Comparison of ENCODE assay signal across 8 mouse cellular contexts in genomic region chr11:78260489-78261258, GRCm38 (mm10). TPM values are rescaled to one million over a fixed set of nuclear protein-coding genes. Genes with fewer than 3 reads are reported as not detected.
DNase-seq lines count a peak whose midpoint lies in the region; ATAC-seq lines count a peak whose summit lies in the region.

No protein-coding gene starts in this region.

- H3K9me3 ChIP-seq in kidney, embryonic 15.5 days (replicated peaks): no peaks in the 10 kb centered on the region
- H3K9me3 ChIP-seq in embryonic facial prominence, embryonic 10.5 days: no peaks in the 10 kb centered on the region
- H3K9me3 ChIP-seq in intestine, embryonic 16.5 days (ENCODE audit: control insufficient read depth, low read length): no peaks in the 10 kb centered on the region
- H3K9me3 ChIP-seq in neural tube, embryonic 12.5 days: no peaks in the 10 kb centered on the region

- H3K36me3 ChIP-seq in kidney, embryonic 15.5 days: peaks cover 33% of the 10 kb centered on the region
- peaks cover 31% of the 10 kb centered on the region for H3K36me3 ChIP-seq in embryonic facial prominence, embryonic 10.5 days (replicated peaks)
- H3K36me3 ChIP-seq in intestine, embryonic 16.5 days (ENCODE audit: control insufficient read depth, insufficient read depth, low read length): peaks cover 3% of the 10 kb centered on the region; the same call in 1 of the 2 replicates
- H3K36me3 ChIP-seq in neural tube, embryonic 12.5 days: peaks cover 21% of the 10 kb centered on the region

- WGBS in kidney, embryonic 15.5 days: 97% methylated on average over 2 of the region's 2 CpGs
- WGBS in embryonic facial prominence, embryonic 10.5 days: 95% methylated on average over 2 of the region's 2 CpGs
- 89% methylated on average over 2 of the region's 2 CpGs for WGBS in intestine, embryonic 16.5 days
- WGBS in neural tube, embryonic 12.5 days: 94% methylated on average over 2 of the region's 2 CpGs

- DNase-seq in kidney, postnatal 36 days: no peak
- DNase-seq in embryonic facial prominence, embryonic 10.5 days (ENCODE audit: low spot score): no peak
- no peak for DNase-seq in frontal cortex, adult 2 months (ENCODE audit: extremely low spot score in 1 of 2, low spot score in 1 of 2)
- DNase-seq in adrenal gland, postnatal 10 days: no peak
- no peak for DNase-seq in left cerebral cortex, postnatal 14 days (ENCODE audit: low spot score in 2 of 2)

- H3K27me3 ChIP-seq in kidney, embryonic 15.5 days: peaks cover 10% of the 10 kb centered on the region; the same call in 1 of the 2 replicates
- H3K27me3 ChIP-seq in embryonic facial prominence, embryonic 10.5 days (replicated peaks; ENCODE audit: low read depth, poor library complexity, severe bottlenecking): peaks cover 19% of the 10 kb centered on the region
- H3K27me3 ChIP-seq in intestine, embryonic 16.5 days (replicated peaks; ENCODE audit: control insufficient read depth, insufficient read depth, low read length): no peaks in the 10 kb centered on the region
- peaks cover 11% of the 10 kb centered on the region; the same call in 1 of the 2 replicates for H3K27me3 ChIP-seq in neural tube, embryonic 12.5 days (replicated peaks)

- H3K4me1 ChIP-seq in kidney, embryonic 15.5 days: peaks cover 15% of the 10 kb centered on the region
- peaks cover 13% of the 10 kb centered on the region for H3K4me1 ChIP-seq in embryonic facial prominence, embryonic 10.5 days
- peaks cover 5% of the 10 kb centered on the region; the same call in 1 of the 2 replicates for H3K4me1 ChIP-seq in intestine, embryonic 16.5 days (ENCODE audit: control insufficient read depth, insufficient read depth, low read length)
- H3K4me1 ChIP-seq in neural tube, embryonic 12.5 days: peaks cover 5% of the 10 kb centered on the region

- peak overlapping the region; percentile 14; the same call in 1 of the 2 replicates for H3K9ac ChIP-seq in kidney, embryonic 15.5 days
- H3K9ac ChIP-seq in intestine, embryonic 16.5 days (ENCODE audit: low read depth, low read length): peak overlapping the region; percentile 45; the same call in 1 of the 2 replicates
- H3K9ac ChIP-seq in neural tube, embryonic 12.5 days: no peak overlapping the region

- H3K4me3 ChIP-seq in kidney, embryonic 15.5 days (replicated peaks): peak overlapping the region; percentile 87
- H3K4me3 ChIP-seq in embryonic facial prominence, embryonic 10.5 days: peak overlapping the region; percentile 96
- H3K4me3 ChIP-seq in intestine, embryonic 16.5 days (ENCODE audit: low read length): peak overlapping the region; percentile 89
- no peak overlapping the region for H3K4me3 ChIP-seq in neural tube, embryonic 12.5 days

- H3K4me2 ChIP-seq in kidney, embryonic 15.5 days: peak overlapping the region; percentile 80
- H3K4me2 ChIP-seq in intestine, embryonic 16.5 days (ENCODE audit: low read depth, low read length): peak overlapping the region; percentile 46; the same call in 1 of the 2 replicates
- H3K4me2 ChIP-seq in neural tube, embryonic 12.5 days (replicated peaks): peak overlapping the region; percentile 83

- H3K27ac ChIP-seq in kidney, embryonic 15.5 days: no peak overlapping the region
- H3K27ac ChIP-seq in embryonic facial prominence, embryonic 10.5 days (replicated peaks): no peak overlapping the region
- H3K27ac ChIP-seq in intestine, embryonic 16.5 days (ENCODE audit: low read length): no peak overlapping the region
- H3K27ac ChIP-seq in neural tube, embryonic 12.5 days: no peak overlapping the region

- ATAC-seq in kidney, embryonic 15.5 days (replicated peaks; ENCODE audit: low FRiP score): no peak
- ATAC-seq in intestine, embryonic 16.5 days: no peak
- no peak for ATAC-seq in neural tube, embryonic 12.5 days (ENCODE audit: low FRiP score, low read depth)

- intact Hi-C loops in left cerebral cortex, postnatal 14 days (cut with DNase I): loop anchor here (5.0 kb wide), 2 partner anchors 67 to 82 kb away; partner anchors contain the start of genes Pigs and Unc119

RNA-seq across cellular contexts. Expression of gene 2610507B11Rik, which starts 0.9 kb away (rescaled TPM):
- polyA plus RNA-seq in kidney, embryonic 15.5 days (2015; fragmentation: Nextera tagmentation; extraction: Ambion mirVana): 76.0 and 81.8 TPM in 2 replicates
- 60.4 and 72.1 TPM in 2 replicates for polyA plus RNA-seq in embryonic facial prominence, embryonic 10.5 days (2016; fragmentation: Nextera tagmentation; extraction: Ambion mirVana)
- polyA plus RNA-seq in intestine, embryonic 16.5 days (2015; fragmentation: Nextera tagmentation; extraction: Ambion mirVana): 50.6 and 56.9 TPM in 2 replicates
- polyA plus RNA-seq in neural tube, embryonic 12.5 days (2016; fragmentation: Nextera tagmentation; extraction: Ambion mirVana): 64.9 and 72.4 TPM in 2 replicates
- 119 and 129 TPM in 2 replicates for polyA plus RNA-seq in frontal cortex, adult 2 months (2012; rRNA removed)
- 100 to 1,000 TPM; 138 to 184 TPM for total RNA-seq in adrenal gland, postnatal 10 days (2021)
- total RNA-seq in left cerebral cortex, postnatal 14 days (2021): 100 to 1,000 TPM; 171 to 187 TPM

RNA-seq across cellular contexts. Expression of gene Supt6, which starts 14.9 kb away (rescaled TPM):
- polyA plus RNA-seq in kidney, embryonic 15.5 days (2015; fragmentation: Nextera tagmentation; extraction: Ambion mirVana): 27.3 and 29.4 TPM in 2 replicates
- 39.2 TPM in 2 replicates for polyA plus RNA-seq in embryonic facial prominence, embryonic 10.5 days (2016; fragmentation: Nextera tagmentation; extraction: Ambion mirVana)
- 19.6 and 21.1 TPM in 2 replicates for polyA plus RNA-seq in intestine, embryonic 16.5 days (2015; fragmentation: Nextera tagmentation; extraction: Ambion mirVana)
- polyA plus RNA-seq in neural tube, embryonic 12.5 days (2016; fragmentation: Nextera tagmentation; extraction: Ambion mirVana): 34.0 and 40.5 TPM in 2 replicates
- polyA plus RNA-seq in frontal cortex, adult 2 months (2012; rRNA removed): 45.4 and 48.7 TPM in 2 replicates
- 10 to 100 TPM; 46.9 to 50.9 TPM for total RNA-seq in adrenal gland, postnatal 10 days (2021)
- total RNA-seq in left cerebral cortex, postnatal 14 days (2021): 10 to 100 TPM; 89.6 to 96.1 TPM

RNA-seq across cellular contexts. Expression of gene Sdf2, which starts 15.1 kb away (rescaled TPM):
- 78.6 and 84.5 TPM in 2 replicates for polyA plus RNA-seq in kidney, embryonic 15.5 days (2015; fragmentation: Nextera tagmentation; extraction: Ambion mirVana)
- polyA plus RNA-seq in embryonic facial prominence, embryonic 10.5 days (2016; fragmentation: Nextera tagmentation; extraction: Ambion mirVana): 43.5 and 44.9 TPM in 2 replicates
- 72.7 and 74.8 TPM in 2 replicates for polyA plus RNA-seq in intestine, embryonic 16.5 days (2015; fragmentation: Nextera tagmentation; extraction: Ambion mirVana)
- 59.8 and 60.8 TPM in 2 replicates for polyA plus RNA-seq in neural tube, embryonic 12.5 days (2016; fragmentation: Nextera tagmentation; extraction: Ambion mirVana)
- polyA plus RNA-seq in frontal cortex, adult 2 months (2012; rRNA removed): 107 and 124 TPM in 2 replicates
- 10 to 100 TPM; 67.9 to 68.2 TPM for total RNA-seq in adrenal gland, postnatal 10 days (2021)
- 10 to 100 TPM; 67.7 to 70.3 TPM for total RNA-seq in left cerebral cortex, postnatal 14 days (2021)

RNA-seq across cellular contexts. Expression of gene BC030499, which starts 30.0 kb away (rescaled TPM):
- 0.32 and 0.43 TPM in 2 replicates for polyA plus RNA-seq in kidney, embryonic 15.5 days (2015; fragmentation: Nextera tagmentation; extraction: Ambion mirVana)
- 0.48 and 0.49 TPM in 2 replicates for polyA plus RNA-seq in embryonic facial prominence, embryonic 10.5 days (2016; fragmentation: Nextera tagmentation; extraction: Ambion mirVana)
- polyA plus RNA-seq in intestine, embryonic 16.5 days (2015; fragmentation: Nextera tagmentation; extraction: Ambion mirVana): 0.32 TPM in 1 of 2 replicates, not detected in the other
- polyA plus RNA-seq in neural tube, embryonic 12.5 days (2016; fragmentation: Nextera tagmentation; extraction: Ambion mirVana): 0.20 and 0.52 TPM in 2 replicates
- 15.2 and 18.6 TPM in 2 replicates for polyA plus RNA-seq in frontal cortex, adult 2 months (2012; rRNA removed)
- total RNA-seq in adrenal gland, postnatal 10 days (2021): 1 to 10 TPM in 1 of 2 experiments, under 1 TPM in 1; 0.57 to 2.2 TPM
- total RNA-seq in left cerebral cortex, postnatal 14 days (2021): 1 to 10 TPM; 6.4 to 9.3 TPM

RNA-seq across cellular contexts. Expression of gene Spag5, which starts 40.7 kb away (rescaled TPM):
- 43.3 and 47.4 TPM in 2 replicates for polyA plus RNA-seq in kidney, embryonic 15.5 days (2015; fragmentation: Nextera tagmentation; extraction: Ambion mirVana)
- 65.7 and 73.1 TPM in 2 replicates for polyA plus RNA-seq in embryonic facial prominence, embryonic 10.5 days (2016; fragmentation: Nextera tagmentation; extraction: Ambion mirVana)
- 23.4 and 27.3 TPM in 2 replicates for polyA plus RNA-seq in intestine, embryonic 16.5 days (2015; fragmentation: Nextera tagmentation; extraction: Ambion mirVana)
- 33.6 and 34.2 TPM in 2 replicates for polyA plus RNA-seq in neural tube, embryonic 12.5 days (2016; fragmentation: Nextera tagmentation; extraction: Ambion mirVana)
- polyA plus RNA-seq in frontal cortex, adult 2 months (2012; rRNA removed): 14.7 and 16.8 TPM in 2 replicates
- total RNA-seq in adrenal gland, postnatal 10 days (2021): 10 to 100 TPM; 11.2 to 16.1 TPM
- total RNA-seq in left cerebral cortex, postnatal 14 days (2021): 1 to 10 TPM; 5.0 to 8.4 TPM
